Mouse (Mus musculus) ES-Bruce4 (cell line): Measurements from ENCODE around the gene Avp. TPM values are rescaled to one million over a fixed set of nuclear protein-coding genes. Genes with fewer than 3 reads are reported as not detected.

Source experiments
- H3K27ac ChIP-seq: 2 replicates; pipeline ENCODE4 v1.5.1; 2012; ENCODE audit warnings: low read length, inconsistent platforms; ENCODE audit not compliant: insufficient read depth
- H3K27me3 ChIP-seq: 2 replicates; pipeline ENCODE4 v1.6.1; 2012; ENCODE audit warnings: mild to moderate bottlenecking, low read length, inconsistent platforms; ENCODE audit not compliant: control insufficient read depth, poor library complexity, insufficient read depth, severe bottlenecking
- H3K36me3 ChIP-seq: 2 replicates; pipeline ENCODE4 v1.6.1; 2012; ENCODE audit warnings: inconsistent platforms, mild to moderate bottlenecking, low read length, moderate library complexity; ENCODE audit not compliant: control insufficient read depth, poor library complexity, insufficient read depth, severe bottlenecking
- H3K4me1 ChIP-seq: one replicate; pipeline ENCODE4 v1.8.1; 2011; ENCODE audit warnings: low read length; ENCODE audit not compliant: control insufficient read depth, insufficient read depth
- H3K4me3 ChIP-seq: 2 replicates; pipeline ENCODE4 v1.5.1; 2011; ENCODE audit warnings: low read depth, mild to moderate bottlenecking, low read length
- H3K9ac ChIP-seq: 2 replicates; pipeline ENCODE4 v1.6.1; 2012; ENCODE audit warnings: low read depth, mild to moderate bottlenecking, inconsistent platforms; ENCODE audit not compliant: poor library complexity, severe bottlenecking
- H3K9me3 ChIP-seq: replicated peaks from 2 replicates; pipeline ENCODE4 v1.6.1; 2012; ENCODE audit warnings: mild to moderate bottlenecking, low read length, inconsistent platforms; ENCODE audit not compliant: control insufficient read depth, poor library complexity, insufficient read depth, severe bottlenecking
- CTCF ChIP-seq: IDR thresholded peaks from one replicate; pipeline ENCODE4 v1.8.1; 2011; ENCODE audit warnings: low read depth, low read length
- EP300 ChIP-seq: IDR thresholded peaks from 2 replicates; pipeline ENCODE4 v1.6.1; 2011; ENCODE audit warnings: low read depth, low read length; ENCODE audit not compliant: insufficient read depth
- POLR2A ChIP-seq: IDR thresholded peaks from one replicate; pipeline ENCODE4 v1.8.1; 2011; ENCODE audit warnings: low read length; ENCODE audit not compliant: insufficient read depth
- polyA plus RNA-seq: library from polyadenylated mRNA; stranded (reverse); fragments of >200 nt; gene quantifications from 2 replicates; pipeline ENCODE4 v1.2.4, GENCODE M21; 2011; ENCODE audit warnings: low read depth; ENCODE audit not compliant: missing spikeins, insufficient read depth, insufficient read length

The Avp gene
- polyA plus RNA-seq, 1 experiment: not detected

DNA sequence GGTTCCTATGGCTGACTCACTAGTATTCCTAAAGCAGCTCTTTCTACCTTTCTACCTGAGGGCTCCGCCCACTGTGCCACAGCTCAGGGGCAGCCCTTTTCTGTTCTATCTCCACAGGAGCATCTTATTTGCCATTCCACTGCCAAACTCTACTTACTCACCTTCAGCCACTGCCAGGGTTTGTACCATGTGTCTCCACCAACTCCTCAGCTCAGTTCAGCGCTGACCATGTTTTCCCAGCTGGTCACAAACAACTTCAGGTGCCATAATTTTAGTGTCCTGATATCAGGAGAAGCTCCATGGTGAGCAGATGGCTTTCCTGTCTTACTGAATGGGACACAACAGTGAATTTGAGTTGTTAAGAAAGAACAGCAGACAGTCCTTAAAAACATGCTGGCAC lies 24.9 kb downstream of the Avp start:
- Histone ChIP-seq H3K27ac (no peak overlapping the region), H3K4me1 (no peaks in the 10 kb centered on the region), H3K36me3 (no peaks in the 10 kb centered on the region), H3K9me3 (no peaks in the 10 kb centered on the region), H3K27me3 (no peaks in the 10 kb centered on the region), H3K9ac (no peak overlapping the region), H3K4me3 (no peak overlapping the region)
- no peak for TF ChIP-seq POLR2A
- no peak for TF ChIP-seq CTCF
- TF ChIP-seq EP300: no peak

DNA sequence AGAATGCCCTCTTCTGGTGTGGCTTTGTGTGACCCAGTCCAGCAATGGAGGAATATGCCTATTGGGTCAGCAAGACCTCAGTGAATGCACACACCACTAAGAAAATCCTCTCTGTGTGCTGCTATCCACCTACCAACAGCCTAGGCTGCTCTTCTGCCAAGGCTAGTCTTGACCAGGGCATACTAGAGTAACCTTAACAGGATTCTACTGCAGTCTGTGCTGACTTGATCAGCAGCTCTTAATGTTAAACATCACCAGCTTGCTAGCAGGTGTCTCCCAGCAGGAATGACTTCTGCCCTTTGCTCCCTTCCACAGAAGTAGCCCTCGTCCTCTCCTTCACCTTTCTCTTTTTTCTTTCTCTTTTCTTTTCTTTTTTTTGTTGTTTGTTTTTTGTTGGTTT lies 26.1 kb downstream of the Avp start:
- no peak overlapping the region for H3K27ac ChIP-seq
- H3K4me3 ChIP-seq: no peak overlapping the region
- no peaks in the 10 kb centered on the region for H3K36me3 ChIP-seq
- no peaks in the 10 kb centered on the region for H3K9me3 ChIP-seq
- H3K4me1 ChIP-seq: no peaks in the 10 kb centered on the region
- no peak for TF ChIP-seq CTCF
- no peak for TF ChIP-seq POLR2A
- no peaks in the 10 kb centered on the region for H3K27me3 ChIP-seq
- H3K9ac ChIP-seq: no peak overlapping the region

DNA sequence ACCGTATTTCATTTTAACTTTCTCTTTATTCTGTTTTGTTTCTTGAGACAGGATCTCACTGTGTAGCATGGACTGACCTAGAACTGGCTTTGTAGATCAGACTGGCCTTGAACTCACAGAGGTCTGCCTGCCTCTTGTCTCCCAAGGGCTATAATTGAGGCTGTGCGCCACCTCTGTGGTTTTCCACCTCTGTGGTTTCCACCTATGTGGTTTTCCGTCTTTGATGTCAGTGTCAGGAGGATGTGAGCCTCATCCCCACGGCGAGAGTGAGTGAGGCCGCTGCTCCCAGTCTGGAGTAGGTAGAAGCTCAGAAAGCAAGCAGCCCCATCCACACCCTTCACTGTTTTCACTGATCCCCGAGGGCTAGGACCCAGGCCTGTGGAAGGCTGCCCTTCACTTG lies 27.5 kb downstream of the Avp start:
- Histone ChIP-seq H3K9ac (no peak overlapping the region), H3K9me3 (no peaks in the 10 kb centered on the region), H3K27me3 (no peaks in the 10 kb centered on the region), H3K4me3 (no peak overlapping the region), H3K4me1 (no peaks in the 10 kb centered on the region), H3K27ac (no peak overlapping the region), H3K36me3 (no peaks in the 10 kb centered on the region)
- TF ChIP-seq EP300 (no peak), POLR2A (no peak), CTCF (no peak)

DNA sequence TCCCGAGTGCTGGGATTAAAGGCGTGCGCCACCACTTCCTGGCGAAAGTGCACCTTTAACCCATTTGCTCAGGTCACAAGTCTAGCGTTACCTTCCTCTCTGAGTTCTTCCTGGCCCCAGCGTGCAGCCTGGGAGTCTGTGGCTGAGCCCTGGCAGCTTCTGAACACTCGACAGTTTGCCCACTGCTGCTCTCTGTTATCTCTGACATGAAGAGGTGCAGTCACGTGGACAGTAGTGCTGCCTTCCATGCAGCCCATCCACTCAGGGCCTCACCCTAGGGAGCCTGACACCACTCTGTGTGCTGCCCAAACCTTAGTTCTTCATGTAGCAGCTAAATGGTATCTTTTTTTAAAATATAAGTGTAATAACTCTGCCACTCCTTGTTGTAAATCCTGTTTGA lies 35.4 kb downstream of the Avp start:
- H3K9ac ChIP-seq: no peak overlapping the region
- H3K4me3 ChIP-seq: no peak overlapping the region
- no peaks in the 10 kb centered on the region for H3K27me3 ChIP-seq
- H3K4me1 ChIP-seq: no peaks in the 10 kb centered on the region
- no peak overlapping the region for H3K27ac ChIP-seq
- H3K36me3 ChIP-seq: peaks cover 11% of the 10 kb centered on the region
- H3K9me3 ChIP-seq: no peaks in the 10 kb centered on the region
- TF ChIP-seq EP300 (no peak), POLR2A (no peak), CTCF (no peak)

DNA sequence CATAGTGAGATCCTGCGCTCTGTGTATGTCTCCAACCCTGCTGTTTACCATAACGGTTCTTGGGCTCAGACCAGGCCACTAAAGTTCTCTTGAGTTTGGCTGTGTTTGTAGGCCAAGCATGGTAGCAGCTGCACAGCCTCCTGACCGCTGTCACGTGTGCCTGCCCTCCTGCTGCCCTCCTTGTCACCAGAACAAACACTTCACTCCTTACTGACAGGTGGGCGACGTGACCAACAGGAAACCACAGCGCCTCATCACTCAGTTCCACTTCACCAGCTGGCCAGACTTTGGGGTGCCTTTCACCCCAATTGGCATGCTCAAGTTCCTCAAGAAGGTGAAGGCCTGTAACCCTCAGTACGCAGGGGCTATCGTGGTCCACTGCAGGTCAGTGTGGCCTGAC lies 42.1 kb downstream of the Avp start:
- no peaks in the 10 kb centered on the region for H3K9me3 ChIP-seq
- H3K36me3 ChIP-seq: peaks cover 14% of the 10 kb centered on the region
- no peaks in the 10 kb centered on the region for H3K27me3 ChIP-seq
- H3K27ac ChIP-seq: no peak overlapping the region
- TF ChIP-seq EP300 (no peak), POLR2A (no peak), CTCF (no peak)
- no peak overlapping the region for H3K4me3 ChIP-seq
- no peaks in the 10 kb centered on the region for H3K4me1 ChIP-seq
- no peak overlapping the region for H3K9ac ChIP-seq

DNA sequence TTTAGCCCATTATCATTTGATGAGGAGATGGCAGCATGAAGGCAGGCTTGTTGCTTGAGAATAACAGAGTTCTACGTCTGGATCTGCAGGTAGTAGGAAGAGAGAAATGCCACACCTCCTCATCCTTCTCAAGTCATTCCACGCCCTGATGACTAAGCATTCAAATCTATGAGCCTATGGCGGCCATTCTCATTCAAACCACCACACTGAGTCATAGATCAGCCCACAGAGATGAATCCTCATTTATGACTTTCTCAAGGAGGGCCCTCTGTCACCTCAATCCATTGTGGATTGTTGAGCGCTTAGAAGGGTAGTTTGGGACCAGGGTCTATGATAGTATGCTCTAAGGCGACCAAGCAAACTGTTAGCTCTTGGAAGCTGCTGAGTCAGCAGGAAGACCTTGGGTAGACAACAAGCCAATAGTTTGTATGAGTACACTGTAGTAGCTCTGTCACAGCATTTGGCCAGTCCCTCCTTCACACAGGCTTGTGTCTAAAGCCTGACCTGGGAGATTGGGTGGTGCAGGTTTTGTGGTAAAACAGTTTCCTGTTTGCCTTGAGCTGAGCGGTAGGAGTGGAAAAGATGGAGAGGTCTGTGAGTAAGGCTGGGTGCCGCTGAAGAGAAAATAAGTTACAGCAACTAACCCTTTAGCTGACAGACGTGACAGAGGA lies 43.3 kb downstream of the Avp start:
- H3K4me3 ChIP-seq: no peak overlapping the region
- no peaks in the 10 kb centered on the region for H3K27me3 ChIP-seq
- no peak overlapping the region for H3K27ac ChIP-seq
- peaks cover 8% of the 10 kb centered on the region for H3K36me3 ChIP-seq
- TF ChIP-seq CTCF: no peak
- TF ChIP-seq POLR2A: no peak
- TF ChIP-seq EP300: no peak
- no peaks in the 10 kb centered on the region for H3K4me1 ChIP-seq
- H3K9ac ChIP-seq: no peak overlapping the region
- no peaks in the 10 kb centered on the region for H3K9me3 ChIP-seq

DNA sequence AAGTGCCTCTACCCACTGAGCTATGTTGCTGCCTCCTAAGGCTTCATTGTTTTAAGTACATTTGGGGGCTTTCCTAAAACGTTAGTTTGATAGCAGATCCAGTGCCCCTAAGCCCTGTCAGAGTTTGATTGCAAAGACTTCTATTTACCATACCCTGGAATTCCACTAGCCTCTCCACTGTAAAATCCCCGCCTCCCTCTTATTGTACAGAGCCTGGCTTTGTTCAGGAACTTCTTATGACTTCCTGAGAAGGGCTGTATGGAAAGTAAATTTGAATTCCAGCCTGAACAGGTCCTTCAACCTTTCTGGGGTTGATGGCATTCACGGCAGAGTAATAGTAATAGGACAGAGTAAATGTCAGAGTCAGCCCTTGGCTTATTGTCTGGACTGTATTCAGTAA lies 45.5 kb downstream of the Avp start:
- 0 out of 2 replicates have a peak, but pooled peaks cover 3% of the 10 kb centered on the region for H3K36me3 ChIP-seq
- no peak overlapping the region for H3K9ac ChIP-seq
- H3K27ac ChIP-seq: no peak overlapping the region
- no peaks in the 10 kb centered on the region for H3K4me1 ChIP-seq
- H3K4me3 ChIP-seq: no peak overlapping the region
- H3K9me3 ChIP-seq: no peaks in the 10 kb centered on the region
- H3K27me3 ChIP-seq: no peaks in the 10 kb centered on the region
- TF ChIP-seq CTCF (no peak), EP300 (no peak), POLR2A (no peak)
